Mouse (Mus musculus): ENCODE measurements at regions not wholly inside any gene's neighbourhood (a gene's known extent, or its start where the extent isn't known, plus 50 kb on each side); places are given as distances from the start of the nearest gene placed in this dataset.

DNA sequence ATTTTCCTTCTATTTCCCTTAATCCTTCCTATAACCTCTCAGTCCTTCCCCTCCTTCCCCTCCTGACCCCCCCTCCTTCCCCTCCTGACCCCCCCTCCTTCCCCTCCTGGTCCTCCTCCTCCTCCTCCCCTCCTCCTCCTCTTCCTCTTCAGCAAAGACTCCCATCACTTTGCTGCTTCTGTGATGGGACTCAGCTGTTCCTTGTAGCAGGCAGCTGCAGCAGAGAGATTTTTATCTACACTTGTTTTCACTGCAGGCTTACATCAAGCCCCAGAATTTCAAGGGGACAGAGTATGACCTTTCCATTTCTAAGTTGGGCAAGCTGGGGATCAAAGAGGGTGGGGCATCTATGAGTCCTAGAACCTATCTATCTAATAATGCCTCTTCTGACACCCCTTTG lies 228.5 kb upstream of the Tshz3 start:
- no peak for TF ChIP-seq EP300 (IDR thresholded peaks at IDR 0.05; ENCODE audit: low read depth)
- TF ChIP-seq CTCF (IDR thresholded peaks at IDR 0.05; ENCODE audit: low read depth), result no peak

All from heart, postnatal 0 days (tissue).